Mouse (Mus musculus) liver, adult 2 months (tissue): ENCODE measurements at regions not wholly inside any gene's neighbourhood (a gene's known extent, or its start where the extent isn't known, plus 50 kb on each side); places are given as distances from the start of the nearest gene placed in this dataset.
"Not testable (repeated sequence)": the region's sequence is repeated elsewhere in the genome, so short reads cannot be mapped to it uniquely, and the experiment has no call there.

ENCODE experiments used
- DNase-seq: peaks from one replicate; pipeline ENCODE4 v3.0.0-alpha.2; 2011; ENCODE audit warnings: low read depth, low spot score; ENCODE audit errors: extremely low read depth
- H3K27ac ChIP-seq: fragments of 200-500 bp; replicated peaks from 2 replicates; pipeline ENCODE4 v1.5.1; 2012; ENCODE audit warnings: low read depth, mild to moderate bottlenecking, control low read depth, inconsistent platforms, low read length; ENCODE audit not compliant: insufficient read depth
- H3K27me3 ChIP-seq: fragments of 200-500 bp; 2 replicates; pipeline ENCODE4 v1.6.1; 2012; ENCODE audit warnings: mild to moderate bottlenecking, moderate library complexity, low read length, inconsistent platforms; ENCODE audit not compliant: control insufficient read depth, insufficient read depth
- H3K36me3 ChIP-seq: fragments of 200-500 bp; 2 replicates; pipeline ENCODE4 v1.6.1; 2012; ENCODE audit warnings: low read length, inconsistent platforms; ENCODE audit not compliant: control insufficient read depth, insufficient read depth
- H3K4me1 ChIP-seq: fragments of 200-500 bp; 2 replicates; pipeline ENCODE4 v1.6.1; 2011; ENCODE audit warnings: low read length; ENCODE audit not compliant: control insufficient read depth, insufficient read depth
- H3K4me3 ChIP-seq: fragments of 200-500 bp; 2 replicates; pipeline ENCODE4 v1.5.1; 2011; ENCODE audit warnings: low read depth, mild to moderate bottlenecking, control low read depth, low read length, moderate library complexity; ENCODE audit not compliant: insufficient read depth
- H3K79me2 ChIP-seq: fragments of 200-500 bp; 2 replicates; pipeline ENCODE4 v1.6.1; 2012; ENCODE audit warnings: inconsistent platforms, mild to moderate bottlenecking, low read length, moderate library complexity; ENCODE audit not compliant: control insufficient read depth, insufficient read depth
- H3K9ac ChIP-seq: fragments of 200-500 bp; 2 replicates; pipeline ENCODE4 v1.6.1; 2012; ENCODE audit warnings: low read depth, mild to moderate bottlenecking, control low read depth, inconsistent platforms, low read length
- CTCF ChIP-seq: fragments of 200-500 bp; IDR thresholded peaks from 2 replicates; pipeline ENCODE4 v1.5.1; 2011; ENCODE audit warnings: low read depth, low read length, control low read depth
- POLR2A ChIP-seq: fragments of 200-500 bp; IDR thresholded peaks from 2 replicates; pipeline ENCODE4 v1.6.1; 2011; ENCODE audit warnings: low read length, control low read depth; ENCODE audit not compliant: insufficient read depth; ENCODE audit errors: extremely low read depth
- WGBS: fragments of 180-500 bp; shearing (Covaris S2); methylation state at CpG from one replicate; pipeline ENCODE4 v1.1.7; 2018; 5-methylcytosine and 5-hydroxymethylcytosine counted together

GRCm38 (mm10) chrX:18882088-18882783 is 421.0 kb upstream of the 4930578C19Rik start:
- H3K4me1 ChIP-seq = no peaks in the 10 kb centered on the region
- peak; percentile 45; the same call in 1 of the 2 replicates for TF ChIP-seq CTCF
- TF ChIP-seq POLR2A = no peak
- peak overlapping the region; percentile 81 for H3K27ac ChIP-seq
- WGBS = 5% methylated on average over 8 of the region's 8 CpGs
- H3K4me3 ChIP-seq = peak overlapping the region; percentile 26; the same call in 1 of the 2 replicates
- no peaks in the 10 kb centered on the region for H3K27me3 ChIP-seq
- no peaks in the 10 kb centered on the region for H3K79me2 ChIP-seq
- H3K9ac ChIP-seq = no peak overlapping the region
- DNase-seq = peak; percentile 86
- no peaks in the 10 kb centered on the region for H3K36me3 ChIP-seq

- Histone ChIP-seq H3K4me1 (no peaks in the 10 kb centered on the region; the same call in 1 of the 2 replicates), H3K27ac (no peak overlapping the region), H3K36me3 (no peaks in the 10 kb centered on the region), H3K4me3 (no peak overlapping the region), H3K27me3 (no peaks in the 10 kb centered on the region), H3K9ac (no peak overlapping the region), H3K79me2 (no peaks in the 10 kb centered on the region)
- TF ChIP-seq CTCF (no peak), POLR2A (no peak)
- no peak for DNase-seq
- WGBS = 100% methylated on average over 1 of the region's 1 CpGs
These were observed 414.5 kb upstream of the 4930578C19Rik start for GRCm38 (mm10) chrX:18875734-18876133.

GRCm38 (mm10) chrX:18874051-18874450 is 412.9 kb upstream of the 4930578C19Rik start:
- Histone ChIP-seq H3K4me3 (no peak overlapping the region), H3K9ac (no peak overlapping the region), H3K4me1 (no peaks in the 10 kb centered on the region; the same call in 1 of the 2 replicates), H3K79me2 (no peaks in the 10 kb centered on the region), H3K27ac (no peak overlapping the region), H3K36me3 (no peaks in the 10 kb centered on the region), H3K27me3 (no peaks in the 10 kb centered on the region)
- TF ChIP-seq POLR2A (no peak), CTCF (no peak)
- peak; percentile 86 for DNase-seq

- no peak overlapping the region for H3K27ac ChIP-seq
- H3K9ac ChIP-seq = no peak overlapping the region
- TF ChIP-seq POLR2A (no peak), CTCF (no peak)
- DNase-seq = no peak
- no peaks in the 10 kb centered on the region for H3K4me1 ChIP-seq
- 58% methylated on average over 3 of the region's 3 CpGs for WGBS
- H3K36me3 ChIP-seq = no peaks in the 10 kb centered on the region
- no peaks in the 10 kb centered on the region for H3K79me2 ChIP-seq
- no peak overlapping the region for H3K4me3 ChIP-seq
- H3K27me3 ChIP-seq = no peaks in the 10 kb centered on the region
These were observed 377.5 kb upstream of the 4930578C19Rik start for GRCm38 (mm10) chrX:18838668-18839067.

GRCm38 (mm10) chrX:18824971-18825370 is 363.8 kb upstream of the 4930578C19Rik start:
- not testable (repeated sequence) for H3K27me3 ChIP-seq, H3K4me1 ChIP-seq, H3K4me3 ChIP-seq, DNase-seq, H3K9ac ChIP-seq, H3K36me3 ChIP-seq, H3K27ac ChIP-seq, H3K79me2 ChIP-seq
- WGBS = 93% methylated on average over 1 of the region's 1 CpGs

- H3K27ac ChIP-seq = no peak overlapping the region
- H3K4me3 ChIP-seq = no peak overlapping the region
- 68% methylated on average over 2 of the region's 3 CpGs for WGBS
- H3K4me1 ChIP-seq = no peaks in the 10 kb centered on the region
- TF ChIP-seq CTCF (no peak), POLR2A (no peak)
- H3K9ac ChIP-seq = no peak overlapping the region
- no peaks in the 10 kb centered on the region for H3K79me2 ChIP-seq
- DNase-seq = no peak
- H3K27me3 ChIP-seq = no peaks in the 10 kb centered on the region
- H3K36me3 ChIP-seq = no peaks in the 10 kb centered on the region
These were observed 353.3 kb upstream of the 4930578C19Rik start for GRCm38 (mm10) chrX:18814441-18814973.
